ENCODE assay signal across 17 mouse cellular contexts in genomic region chr5:129145307-129145935, GRCm38 (mm10). TPM values are rescaled to one million over a fixed set of nuclear protein-coding genes. Genes with fewer than 3 reads are reported as not detected.
A peak's percentile ranks its signal among the peaks of the same experiment; 100 is the strongest.
DNase-seq lines count a peak whose midpoint lies in the region; ATAC-seq and TF ChIP-seq lines count a peak whose summit lies in the region.
"Had no signal": no experiment of that assay in that cellular context is flagged by ENCODE, and none has a peak within 500 bp of the region (broad histone marks: within the 10 kb centered on the region; RNA-seq: fewer than 3 reads in every experiment).

No protein-coding gene starts in this region.

- no peaks in the 10 kb centered on the region for H3K27me3 ChIP-seq in intestine, embryonic 15.5 days (replicated peaks)
- no peaks in the 10 kb centered on the region for H3K27me3 ChIP-seq in lung, embryonic 14.5 days (ENCODE audit: insufficient read depth, low read length)
- H3K27me3 ChIP-seq: embryonic facial prominence, embryonic 13.5 days; liver, embryonic 13.5 days had no signal

- TF ChIP-seq CTCF in lung, embryonic 14.5 days (IDR thresholded peaks at IDR 0.05; ENCODE audit: low read depth) = no peak
- TF ChIP-seq CTCF in olfactory bulb, adult 2 months (IDR thresholded peaks at IDR 0.05; ENCODE audit: insufficient read depth, low read depth, low read length) = no peak

- WGBS in intestine, embryonic 15.5 days = 63% methylated on average over 8 of the region's 8 CpGs
- WGBS in lung, embryonic 14.5 days = 69% methylated on average over 8 of the region's 8 CpGs
- WGBS in olfactory bulb, adult 2 months = 70% methylated on average over 8 of the region's 8 CpGs

- H3K27ac ChIP-seq in intestine, embryonic 15.5 days = no peak overlapping the region
- H3K27ac ChIP-seq in lung, embryonic 14.5 days (ENCODE audit: low read depth) = no peak overlapping the region
- H3K27ac ChIP-seq in olfactory bulb, adult 2 months (ENCODE audit: insufficient read depth, low read depth, low read length) = peak overlapping the region; percentile 26; the same call in 1 of the 2 replicates
- H3K27ac ChIP-seq: embryonic facial prominence, embryonic 13.5 days; forebrain, embryonic 12.5 days; gastrocnemius, adult 2 months; liver, embryonic 13.5 days had no signal

- ATAC-seq in intestine, embryonic 15.5 days = peak; percentile 70; the same call in 1 of the 2 replicates
- ATAC-seq in lung, embryonic 14.5 days (ENCODE audit: insufficient read depth) = no peak

- H3K9me3 ChIP-seq in intestine, embryonic 15.5 days = no peaks in the 10 kb centered on the region
- H3K9me3 ChIP-seq in lung, embryonic 14.5 days (ENCODE audit: low read depth, low read length) = no peaks in the 10 kb centered on the region
- H3K9me3 ChIP-seq: embryonic facial prominence, embryonic 13.5 days; forebrain, embryonic 12.5 days; liver, embryonic 13.5 days had no signal

- H3K36me3 ChIP-seq in intestine, embryonic 15.5 days = no peaks in the 10 kb centered on the region
- H3K36me3 ChIP-seq in lung, embryonic 14.5 days (ENCODE audit: insufficient read depth) = no peaks in the 10 kb centered on the region
- H3K36me3 ChIP-seq: embryonic facial prominence, embryonic 13.5 days; forebrain, embryonic 12.5 days; liver, embryonic 13.5 days had no signal

- peak; percentile 60 for DNase-seq in right cerebral cortex, adult 18-20 months
- no peak for DNase-seq in right cerebral cortex, postnatal 4 days
- DNase-seq in lung, embryonic 14.5 days = peak; percentile 52
- DNase-seq in ovary, postnatal 14 days (ENCODE audit: low spot score) = no peak
- no peak for DNase-seq in gastrocnemius, postnatal 4 days (ENCODE audit: low spot score in 2 of 2)
- no peak for DNase-seq in kidney, postnatal 36 days
- DNase-seq: cerebellum, postnatal 10 days; gastrocnemius, adult 2 months; kidney, adult 11 months; kidney, postnatal 25 days; liver, embryonic 13.5 days; spleen, adult 18-20 months; thymus, postnatal 25 days had no signal

- no peak overlapping the region for H3K4me2 ChIP-seq in intestine, embryonic 15.5 days (replicated peaks)
- no peak overlapping the region for H3K4me2 ChIP-seq in lung, embryonic 14.5 days
- H3K4me2 ChIP-seq: embryonic facial prominence, embryonic 13.5 days; forebrain, embryonic 12.5 days; liver, embryonic 13.5 days had no signal

- TF ChIP-seq POLR2A in olfactory bulb, adult 2 months (IDR thresholded peaks at IDR 0.05; ENCODE audit: insufficient read depth, low read depth, low read length) = no peak

- H3K9ac ChIP-seq in intestine, embryonic 15.5 days = no peak overlapping the region
- no peak overlapping the region for H3K9ac ChIP-seq in lung, embryonic 14.5 days
- H3K9ac ChIP-seq: embryonic facial prominence, embryonic 13.5 days; forebrain, embryonic 12.5 days; liver, embryonic 13.5 days had no signal

- H3K4me1 ChIP-seq in intestine, embryonic 15.5 days (replicated peaks) = peaks cover 11% of the 10 kb centered on the region; the same call in 1 of the 2 replicates
- H3K4me1 ChIP-seq in lung, embryonic 14.5 days (ENCODE audit: insufficient read depth) = no peaks in the 10 kb centered on the region
- H3K4me1 ChIP-seq in olfactory bulb, adult 2 months (ENCODE audit: control insufficient read depth, insufficient read depth, low read length) = peaks cover 37% of the 10 kb centered on the region
- H3K4me1 ChIP-seq: forebrain, embryonic 12.5 days; liver, embryonic 13.5 days had no signal

- H3K4me3 ChIP-seq in intestine, embryonic 15.5 days (replicated peaks) = no peak overlapping the region
- no peak overlapping the region for H3K4me3 ChIP-seq in lung, embryonic 14.5 days (ENCODE audit: low read depth, low read length)
- H3K4me3 ChIP-seq in olfactory bulb, adult 2 months (ENCODE audit: insufficient read depth, low read depth, low read length) = no peak overlapping the region
- H3K4me3 ChIP-seq: embryonic facial prominence, embryonic 13.5 days; forebrain, embryonic 12.5 days; gastrocnemius, adult 2 months; liver, embryonic 13.5 days had no signal

RNA-seq across cellular contexts. Expression of gene Adgrd1, which starts 48.9 kb away (rescaled TPM):
- polyA plus RNA-seq in intestine, embryonic 15.5 days (2015; fragmentation: Nextera tagmentation; extraction: Ambion mirVana) = 1.2 and 1.3 TPM in 2 replicates
- 0.47 and 0.50 TPM in 2 replicates for polyA plus RNA-seq in lung, embryonic 14.5 days (2014; fragmentation: Nextera tagmentation; extraction: Ambion mirVana)
- not detected in 2 replicates for polyA plus RNA-seq in olfactory bulb, adult 2 months (2012; ENCODE audit: insufficient read depth, insufficient read length, low replicate concordance, missing spikeins)
- 10 to 100 TPM; 14.9 to 17.3 TPM for total RNA-seq in gastrocnemius, postnatal 4 days (2021)

Comparison
In these comparisons a context has a peak if more than half of its experiments do, and no peak if none do; other contexts are left out.
1. DNase-seq: peak in right cerebral cortex, adult 18-20 months (single experiment) and lung, embryonic 14.5 days (single experiment); none in right cerebral cortex, postnatal 4 days (single experiment), ovary, postnatal 14 days (single experiment), gastrocnemius, postnatal 4 days (0 of 2) and kidney, postnatal 36 days (0 of 2).